Mouse (Mus musculus) cerebellum, adult 11-12 months (tissue): ENCODE measurements around the gene Olfr781.
"Not testable (repeated sequence)": the region's sequence is repeated elsewhere in the genome, so short reads cannot be mapped to it uniquely, and the experiment has no call there.

Experiments
- DNase-seq: peaks from one replicate; pipeline ENCODE4 v3.0.0; 2022

Olfr781 gene

GRCm38 (mm10) chr10:129328554-129328953 lies at the start of gene Olfr781:
TSS of gene Olfr781 (plus strand) at chr10:129328854.
- no peak for DNase-seq

DNA sequence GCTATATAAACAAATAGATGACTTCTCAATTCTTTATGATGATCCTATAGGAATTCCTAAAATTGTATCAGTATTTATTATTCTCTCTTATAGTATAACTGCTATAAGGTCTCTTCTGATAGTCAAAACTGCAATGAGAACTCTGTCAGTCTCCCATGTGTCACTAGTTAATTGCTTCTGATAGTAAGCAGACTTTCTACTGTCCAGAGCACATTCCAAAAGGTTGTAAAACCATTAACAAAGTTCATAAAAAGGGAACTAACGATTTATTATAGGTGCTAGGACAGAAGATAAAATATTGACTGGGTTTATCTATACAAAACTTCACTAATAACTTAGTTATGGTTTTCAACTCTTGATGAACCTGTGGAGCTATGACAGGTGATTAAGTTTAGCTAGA lies 15.7 kb upstream of the Olfr781 start:
- DNase-seq: not testable (repeated sequence)

DNA sequence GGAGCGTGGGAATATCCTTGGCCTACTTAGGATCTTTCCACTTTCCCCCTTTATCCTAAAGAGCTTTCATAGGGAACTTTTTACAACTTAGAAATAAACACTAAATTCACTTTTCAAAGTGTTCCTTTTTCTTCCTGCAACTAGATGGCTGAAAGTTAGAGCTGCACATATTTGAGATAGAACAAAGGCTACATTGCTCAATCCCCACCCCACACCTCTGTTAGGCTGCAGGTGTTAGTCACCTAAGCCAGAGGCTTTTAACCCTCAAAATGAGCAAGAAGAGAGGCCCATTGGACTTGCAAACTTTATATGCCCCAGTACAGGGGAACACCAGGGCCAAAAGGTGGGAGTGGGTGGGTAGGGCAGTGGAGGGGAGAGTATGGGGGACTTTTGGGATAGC lies 15.1 kb upstream of the Olfr781 start:
- not testable (repeated sequence) for DNase-seq

DNA sequence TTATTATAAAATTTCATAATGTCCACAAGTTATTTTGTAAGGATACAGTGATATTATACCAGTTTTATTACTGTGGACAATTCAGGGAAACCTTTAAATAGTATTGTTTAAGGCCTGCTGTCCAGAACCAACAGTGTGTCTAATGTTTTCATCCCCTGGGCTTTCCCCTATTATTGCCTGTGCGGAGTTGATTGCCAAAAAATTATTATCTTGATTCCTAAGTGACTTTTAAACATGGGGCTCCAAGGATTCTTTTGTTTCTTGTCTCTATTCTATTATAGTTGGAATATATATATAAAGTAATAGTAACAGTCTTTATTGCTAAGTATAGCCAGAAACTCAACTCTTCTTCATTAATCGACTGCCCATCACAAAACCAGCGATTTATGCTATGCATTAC lies 10.8 kb upstream of the Olfr781 start, which contains the start of gene Olfr780:
TSS of gene Olfr780 (plus strand) at position 301 of the 400 bp plus-strand sequence.
- no peak for DNase-seq

GRCm38 (mm10) chr10:129348550-129348949 lies 19.9 kb downstream of the Olfr781 start, which contains the start of gene Olfr782:
TSS of gene Olfr782 (plus strand) at chr10:129348850.
- DNase-seq: no peak

DNA sequence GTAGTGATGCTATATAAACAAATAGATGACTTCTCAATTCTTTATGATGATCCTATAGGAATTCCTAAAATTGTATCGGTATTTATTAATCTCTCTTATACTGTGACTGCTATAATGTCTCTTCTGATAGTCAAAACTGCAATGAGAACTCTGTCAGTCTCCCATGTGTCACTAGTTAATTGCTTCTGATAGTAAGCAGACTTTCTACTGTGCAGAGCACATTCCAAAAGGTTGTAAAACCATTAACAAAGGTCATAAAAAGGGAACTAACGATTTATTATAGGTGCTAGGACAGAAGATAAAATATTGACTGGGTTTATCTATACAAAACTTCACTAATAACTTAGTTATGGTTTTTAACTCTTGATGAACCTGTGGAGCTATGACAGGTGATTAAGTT lies 23.8 kb downstream of the Olfr781 start:
- DNase-seq: not testable (repeated sequence)

GRCm38 (mm10) chr10:129356496-129356895 lies 27.8 kb downstream of the Olfr781 start:
- not testable (repeated sequence) for DNase-seq

DNA sequence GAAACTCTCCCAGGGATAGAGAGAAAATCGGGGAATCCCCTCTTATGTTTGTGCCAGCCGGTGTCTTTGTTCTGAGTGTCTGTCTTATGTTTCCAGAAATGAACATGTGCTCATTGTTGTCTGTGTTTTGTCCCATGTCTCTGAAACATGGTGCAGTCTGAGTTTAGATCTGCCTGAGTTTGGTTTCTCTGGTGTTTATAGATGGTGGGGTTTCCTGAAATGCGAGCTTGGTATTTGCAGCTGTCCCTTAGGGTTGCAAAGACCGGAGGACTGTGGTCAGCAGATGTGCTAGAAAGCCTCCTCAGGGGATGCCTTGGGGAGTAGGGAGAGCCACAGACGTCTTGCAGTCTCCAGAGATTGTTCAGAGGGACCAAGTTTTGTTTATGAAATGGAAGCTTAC lies 28.7 kb downstream of the Olfr781 start:
- no peak for DNase-seq

- not testable (repeated sequence) for DNase-seq
Measured at GRCm38 (mm10) chr10:129374051-129374450, 45.4 kb downstream of the Olfr781 start.
